Mouse (Mus musculus) megakaryocyte, embryonic 14.5 days (primary cell): ENCODE data around the gene Dcaf17.

Experiments
- FLI1 ChIP-seq: IDR thresholded peaks from 2 replicates; pipeline ENCODE4 v1.6.1; 2012; ENCODE audit warnings: low read length, inconsistent platforms, mixed read lengths
- GATA1 ChIP-seq: IDR thresholded peaks from 3 replicates; pipeline ENCODE4 v1.6.1; 2012; ENCODE audit warnings: mixed read lengths, low read length, inconsistent platforms, borderline replicate concordance

DNA sequence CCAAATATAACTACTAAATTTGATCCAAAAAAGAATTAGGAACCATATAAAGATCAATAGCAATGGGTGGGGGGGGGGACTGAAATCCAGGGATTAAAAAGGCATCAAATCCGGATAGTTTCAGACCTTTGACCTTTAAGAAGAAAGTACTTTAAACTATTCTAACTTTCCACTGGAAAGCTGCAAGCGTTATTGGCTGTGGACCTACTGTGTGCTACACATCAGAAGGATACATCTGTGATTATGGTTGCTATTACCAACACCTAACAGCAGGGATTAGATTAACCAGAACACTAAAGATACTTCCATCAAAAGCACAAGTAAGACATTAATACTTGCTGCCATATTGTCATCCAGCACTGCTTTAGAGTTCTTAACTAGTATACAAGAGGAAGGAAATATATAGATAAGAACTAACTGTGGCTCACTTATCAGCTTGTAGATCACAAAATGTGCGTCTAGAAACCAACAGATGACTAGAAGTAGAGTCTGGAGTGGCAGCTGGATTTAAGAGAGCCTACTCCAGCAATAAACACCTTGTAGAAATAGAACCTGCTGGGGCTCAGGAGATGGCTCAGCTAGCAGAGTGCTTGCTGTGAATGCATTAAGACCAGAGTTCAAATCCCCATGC, 76.9 kb downstream of the Dcaf17 start:
- no peak for TF ChIP-seq FLI1
- no peak for TF ChIP-seq GATA1
